Mouse (Mus musculus): ENCODE measurements at regions not wholly inside any gene's neighbourhood (a gene's known extent, or its start where the extent isn't known, plus 50 kb on each side); places are given as distances from the start of the nearest gene placed in this dataset.

DNA sequence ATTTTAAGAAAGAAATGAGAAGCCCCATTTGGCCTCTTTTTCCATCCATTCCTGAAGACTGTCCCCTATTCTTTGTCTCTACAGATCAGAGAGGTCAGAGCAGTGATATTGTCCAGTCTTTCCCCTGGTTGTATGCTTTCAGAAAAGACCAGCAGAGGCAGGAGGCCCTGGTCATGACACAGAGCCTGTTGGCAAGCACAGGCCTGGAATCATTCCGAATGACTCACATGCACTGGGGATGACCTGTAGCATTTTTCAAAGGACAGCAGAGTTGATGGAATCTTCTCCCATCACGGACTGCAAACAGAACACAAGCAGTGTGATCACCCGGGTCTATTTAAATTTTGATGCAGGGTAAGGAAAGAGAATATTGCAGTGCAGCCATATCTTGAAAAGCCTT lies 50.2 kb upstream of the Nxt1 start:
- DNase-seq (ENCODE audit: low read depth): no peak

DNA sequence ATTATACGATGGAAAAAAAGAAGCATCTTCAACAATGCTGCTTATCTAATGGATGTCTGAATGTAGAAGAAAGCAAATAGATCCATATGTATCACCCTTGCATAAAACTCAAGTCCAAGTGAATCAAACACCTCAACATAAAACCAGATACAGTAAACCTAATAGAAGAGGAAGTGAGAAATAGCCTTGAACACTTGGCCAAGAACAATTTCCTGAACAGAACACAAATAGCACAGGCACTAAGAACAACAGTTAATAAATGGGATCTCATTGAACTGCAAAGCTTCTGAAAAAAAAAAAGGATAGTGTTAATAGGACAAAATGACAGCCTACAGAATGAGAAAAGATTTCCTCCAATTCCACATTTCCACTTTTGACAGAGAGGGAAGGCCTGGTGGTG lies 60.5 kb upstream of the Nxt1 start:
- no peak for DNase-seq (ENCODE audit: low read depth)

DNA sequence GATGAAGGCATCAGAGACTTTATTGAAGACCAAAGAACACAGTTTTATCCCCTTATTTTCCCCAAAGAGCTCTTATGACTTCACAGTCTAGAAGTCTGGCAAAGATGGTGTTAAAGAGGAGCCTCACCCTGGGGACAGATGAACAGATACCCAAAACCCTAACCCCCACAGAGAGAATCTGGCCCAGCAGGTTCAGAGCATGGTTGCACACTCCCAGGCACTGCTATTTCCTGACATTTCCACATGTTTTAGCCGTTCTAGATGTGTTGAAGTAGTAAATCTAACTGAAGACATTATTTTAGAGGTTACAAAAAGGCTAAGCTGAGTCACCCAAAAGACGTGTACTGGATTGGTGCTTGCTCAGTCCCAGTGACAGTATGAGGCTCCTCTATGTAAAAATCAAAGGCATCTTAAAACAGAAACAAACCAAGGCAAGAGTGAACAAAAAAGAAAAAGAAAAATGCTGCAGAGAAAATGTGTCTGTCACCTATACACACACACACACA lies 66.9 kb upstream of the Nxt1 start:
- DNase-seq (ENCODE audit: low read depth): no peak

DNA sequence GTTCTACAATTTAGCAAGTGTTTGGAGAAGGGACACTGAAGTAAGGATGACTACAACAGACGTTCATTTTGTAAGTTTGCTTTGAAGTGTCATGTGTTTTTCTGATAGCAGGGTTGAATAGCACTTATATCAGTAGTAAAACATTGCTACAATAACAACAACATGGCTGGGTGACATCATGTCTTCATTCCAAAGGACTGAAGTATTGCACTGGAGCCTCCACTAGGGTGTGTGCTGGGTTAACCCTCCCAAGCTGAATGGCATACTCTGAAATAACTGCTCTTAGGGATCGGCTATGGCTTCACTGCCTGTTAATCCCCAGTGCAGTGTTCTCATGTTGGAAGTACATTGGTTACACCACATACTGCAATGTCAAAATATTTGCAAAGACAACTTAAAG lies 68.5 kb upstream of the Nxt1 start:
- no peak for DNase-seq (ENCODE audit: low read depth)

DNA sequence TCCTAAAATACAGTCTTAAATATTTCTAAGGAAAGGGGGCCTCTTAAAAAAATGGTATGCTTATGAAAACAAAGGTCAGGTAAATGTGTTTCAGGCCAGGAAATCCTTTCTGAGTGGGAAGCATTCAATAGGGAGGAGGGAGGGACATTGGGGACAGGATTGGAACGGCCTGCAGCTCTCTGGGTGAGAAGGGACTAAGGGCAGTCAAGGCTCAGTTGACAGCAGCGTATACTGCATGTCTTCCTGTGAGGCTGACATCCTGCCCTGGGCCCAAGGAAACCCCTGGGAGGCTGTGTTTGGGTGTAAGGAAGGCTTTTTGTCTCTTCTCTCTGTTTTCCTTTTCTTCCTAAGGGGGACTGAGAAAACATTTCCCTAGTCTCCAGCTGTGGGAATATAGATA lies 69.1 kb upstream of the Nxt1 start:
- no peak for DNase-seq (ENCODE audit: low read depth)

DNA sequence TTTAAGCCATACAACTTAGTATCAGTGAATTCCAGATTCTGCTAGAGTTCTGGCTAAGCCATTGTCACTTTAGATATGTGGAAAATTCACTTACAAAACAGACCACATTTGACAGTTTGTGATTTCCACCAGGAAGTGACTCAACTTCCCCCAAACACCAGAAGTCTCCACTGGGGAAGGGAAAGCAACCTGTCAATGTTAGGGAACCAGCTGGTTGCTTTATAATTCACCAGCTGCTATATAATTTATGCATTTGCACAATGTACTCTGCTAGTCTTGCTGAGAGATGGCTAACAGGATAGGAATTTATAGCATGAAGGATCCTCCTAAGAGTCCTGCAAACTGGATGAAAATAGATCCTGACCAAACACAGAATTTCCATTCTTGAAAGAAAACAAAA lies 72.9 kb upstream of the Nxt1 start:
- no peak for DNase-seq (ENCODE audit: low read depth)

DNA sequence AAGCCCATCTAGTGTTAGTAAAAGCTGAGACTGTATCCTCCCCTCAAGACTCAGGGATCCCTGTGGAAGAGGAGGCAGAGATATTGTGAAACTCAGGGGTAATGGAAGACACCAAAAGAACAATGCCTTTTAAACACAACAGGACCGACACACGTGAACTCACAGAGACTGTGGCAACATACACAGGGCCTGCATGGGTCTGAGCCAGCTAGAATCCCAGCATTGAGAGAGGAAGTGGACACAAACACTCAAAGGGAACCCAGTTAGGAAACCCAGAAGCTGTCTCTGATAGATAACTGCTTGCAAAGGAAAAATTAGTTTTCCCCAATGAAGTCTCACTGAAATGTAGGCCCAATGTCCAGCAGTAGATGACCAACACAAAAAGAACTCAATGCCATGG lies 75.4 kb upstream of the Nxt1 start:
- DNase-seq (ENCODE audit: low read depth): no peak

DNA sequence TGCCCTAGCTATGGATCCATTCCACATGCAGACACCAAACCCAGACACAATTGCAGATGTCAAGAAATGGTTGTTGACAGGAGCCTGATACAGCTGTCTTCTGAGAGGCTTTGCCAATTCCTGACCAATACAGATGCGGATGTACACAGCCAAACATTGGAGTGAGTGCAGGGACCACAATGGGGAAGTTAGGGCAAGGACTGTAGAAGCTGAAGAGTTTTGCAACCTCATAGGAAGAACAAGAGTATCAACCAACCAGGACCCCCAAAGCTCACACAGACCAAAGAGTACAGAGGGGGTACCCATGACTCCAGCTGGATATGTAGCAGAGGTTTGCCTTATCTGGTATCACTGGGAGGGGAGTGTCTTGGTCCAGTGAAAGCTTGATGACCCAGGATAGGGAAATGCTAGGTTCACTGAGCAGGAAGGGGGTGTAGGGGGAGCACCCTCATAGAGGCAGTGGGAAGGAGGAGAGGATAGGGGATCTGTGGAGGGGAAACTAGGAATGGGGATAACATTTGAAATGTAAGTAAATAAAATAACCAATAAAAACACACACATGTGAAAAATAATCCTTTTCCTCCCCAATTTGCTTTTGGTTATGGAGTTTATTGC lies 86.6 kb upstream of the Nxt1 start:
- DNase-seq (ENCODE audit: low read depth): no peak

DNA sequence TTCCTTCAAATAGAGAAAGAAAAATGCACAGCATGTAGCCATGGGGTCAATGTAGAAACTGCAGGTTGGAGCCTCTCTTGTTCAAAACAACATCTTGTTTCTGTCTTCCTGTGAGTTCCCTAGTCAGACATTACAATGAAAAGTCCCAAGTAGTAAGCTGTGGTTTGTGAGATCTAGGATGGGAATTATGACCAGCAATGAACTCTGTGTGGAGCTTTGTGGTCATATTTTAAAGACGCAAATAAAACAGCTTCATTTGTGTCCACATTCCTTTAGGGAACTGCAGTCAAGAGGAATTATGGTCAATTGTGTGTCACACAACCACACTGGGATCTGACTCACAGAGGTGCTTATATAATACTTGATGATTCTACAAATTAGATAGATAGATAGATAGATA lies 90.2 kb upstream of the Nxt1 start:
- DNase-seq (ENCODE audit: low read depth): no peak

DNA sequence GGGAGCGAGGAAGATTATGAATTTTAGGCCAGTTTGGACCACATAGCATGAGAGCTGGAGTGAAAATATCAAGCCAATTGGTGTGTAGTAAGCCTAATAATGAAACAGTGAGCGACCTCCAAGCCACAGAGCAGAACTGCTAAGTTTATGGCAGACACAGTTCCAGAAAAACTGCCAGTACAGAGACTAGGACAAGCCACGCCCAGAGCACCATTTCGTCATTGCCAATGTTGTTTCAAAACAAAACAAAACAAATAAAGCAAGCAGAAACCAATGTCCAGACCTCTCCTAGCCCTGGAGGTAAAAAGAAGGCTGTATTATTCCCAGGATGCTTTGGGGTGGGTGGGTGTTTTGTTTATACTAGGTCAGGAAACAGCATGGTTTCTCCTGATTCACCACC lies 90.7 kb upstream of the Nxt1 start:
- no peak for DNase-seq (ENCODE audit: low read depth)

DNA sequence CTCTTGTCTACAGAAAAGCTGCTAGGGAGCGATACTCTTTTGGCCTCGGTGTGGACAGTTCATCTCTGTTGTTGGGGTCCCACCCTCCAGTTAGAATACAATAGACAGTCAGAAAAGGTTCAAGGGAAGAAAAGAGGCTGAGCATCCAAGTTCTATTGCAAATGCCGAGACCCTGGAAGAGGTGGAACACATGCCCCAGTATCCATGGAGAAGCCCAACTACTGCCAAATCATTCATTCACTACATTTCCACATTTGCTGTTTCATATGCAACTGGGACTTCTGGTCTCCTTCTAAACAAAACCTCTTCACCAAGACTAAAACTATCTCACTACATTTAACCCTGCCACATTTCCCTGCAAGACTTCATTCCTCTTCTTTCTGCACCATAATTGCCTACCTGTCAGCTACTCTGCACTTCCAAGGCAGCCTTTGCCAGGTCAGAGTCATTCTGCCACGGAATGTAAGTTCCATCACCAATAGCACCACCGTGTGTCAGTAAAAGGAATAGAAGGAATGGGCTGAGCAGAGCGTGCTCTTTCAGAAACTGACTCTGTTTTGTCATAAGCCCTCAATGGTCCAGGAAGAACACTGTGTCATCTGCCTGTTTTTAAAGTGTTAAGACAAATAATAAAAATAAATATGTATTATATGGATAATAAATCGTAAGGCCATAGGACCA lies 92.0 kb upstream of the Nxt1 start:
- no peak for DNase-seq (ENCODE audit: low read depth)

DNA sequence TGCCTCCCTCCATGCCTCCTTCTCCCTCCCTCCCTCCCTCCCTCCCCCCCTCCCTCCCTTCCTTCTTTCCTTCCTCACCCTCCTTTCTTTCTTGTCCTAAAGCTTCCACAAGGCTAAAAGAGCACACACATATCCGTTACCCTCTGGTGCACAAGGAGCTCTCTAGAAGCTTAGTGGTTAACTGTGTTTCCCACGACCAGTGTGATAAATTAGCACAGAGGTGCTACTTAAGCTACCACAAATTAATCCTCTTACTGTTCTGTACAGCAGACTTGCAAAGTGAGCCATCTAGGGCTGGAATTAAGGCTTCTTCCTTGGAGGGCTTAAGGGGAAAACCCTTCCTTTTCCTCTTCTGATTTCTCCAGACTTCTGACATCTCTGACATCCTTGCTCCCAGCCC lies 92.8 kb upstream of the Nxt1 start:
- no peak for DNase-seq (ENCODE audit: low read depth)

DNA sequence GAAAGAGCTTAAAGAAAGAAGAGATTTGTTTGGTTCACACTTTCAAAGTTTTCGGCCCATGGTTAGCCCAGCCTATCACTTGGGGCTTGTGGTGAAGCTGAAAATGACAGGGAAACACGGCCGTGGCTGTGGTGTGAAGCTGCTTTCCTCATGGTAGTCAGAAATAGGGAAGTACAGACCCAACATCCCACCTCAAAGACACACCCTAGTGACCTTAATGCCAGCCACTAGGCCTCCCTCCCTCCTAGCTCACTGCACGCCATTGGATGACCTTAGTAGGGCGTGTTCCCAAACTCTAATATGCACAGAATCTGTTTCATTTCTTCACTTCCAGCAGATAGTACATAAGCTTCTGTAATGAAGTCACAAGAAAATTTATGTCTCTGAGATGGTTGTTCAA lies 93.4 kb upstream of the Nxt1 start:
- no peak for DNase-seq (ENCODE audit: low read depth)

DNA sequence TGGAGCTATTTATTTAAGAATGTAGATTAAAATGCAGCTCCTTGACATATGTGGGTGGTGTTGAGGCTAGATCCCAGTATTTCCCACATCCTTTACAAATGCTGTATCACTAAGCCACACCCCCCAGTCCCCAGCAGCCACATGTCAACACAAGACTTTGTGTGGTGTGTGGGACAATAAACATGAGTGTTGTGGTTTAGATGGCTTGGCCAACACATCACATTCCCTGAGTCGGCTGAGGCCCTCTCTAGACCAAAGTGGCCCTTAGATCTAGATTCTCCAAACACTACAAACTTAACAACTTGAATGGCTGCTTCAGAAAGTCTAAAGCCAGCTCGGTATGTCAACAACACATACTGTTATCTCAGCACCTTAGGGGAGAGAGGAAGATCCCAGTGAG lies 94.2 kb upstream of the Nxt1 start:
- DNase-seq (ENCODE audit: low read depth): no peak

DNA sequence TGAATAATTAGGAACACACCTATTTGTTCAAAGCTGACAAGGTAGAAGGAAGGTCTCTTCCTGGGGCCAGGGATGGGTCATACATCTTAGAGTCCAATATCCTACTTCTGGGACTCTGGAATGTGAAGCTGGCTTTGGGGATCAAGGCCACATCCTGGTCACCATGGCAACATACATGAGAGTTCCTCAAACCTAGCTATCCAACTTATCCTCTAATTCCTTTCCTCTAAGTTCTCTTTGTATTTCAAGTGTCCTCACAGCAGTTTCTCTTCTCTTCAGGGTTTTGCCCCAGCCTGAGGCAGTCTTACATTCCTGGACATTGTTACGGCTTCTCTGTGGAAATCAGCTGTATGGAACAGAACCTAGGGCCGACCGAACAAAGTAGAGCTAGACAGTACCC lies 97.0 kb upstream of the Nxt1 start:
- DNase-seq (ENCODE audit: low read depth): no peak

DNA sequence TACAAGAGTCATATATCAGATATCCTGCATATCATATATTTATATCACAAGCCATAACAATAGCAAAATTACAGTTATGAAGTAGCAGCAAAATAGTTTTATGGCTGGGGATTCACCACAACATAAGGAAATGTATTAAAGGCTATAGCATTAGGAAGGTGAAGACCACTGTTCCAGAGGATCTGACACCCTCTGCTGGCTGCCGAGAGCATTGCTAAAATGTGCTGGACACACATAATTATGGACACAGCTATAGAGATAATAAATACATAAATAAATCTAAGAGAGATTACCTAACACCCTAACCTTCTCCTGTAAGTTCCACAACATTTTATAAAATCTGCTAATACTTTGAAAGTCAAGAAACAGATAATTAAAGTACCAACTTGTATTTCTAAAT lies 100.2 kb upstream of the Nxt1 start:
- DNase-seq (ENCODE audit: low read depth): no peak

DNA sequence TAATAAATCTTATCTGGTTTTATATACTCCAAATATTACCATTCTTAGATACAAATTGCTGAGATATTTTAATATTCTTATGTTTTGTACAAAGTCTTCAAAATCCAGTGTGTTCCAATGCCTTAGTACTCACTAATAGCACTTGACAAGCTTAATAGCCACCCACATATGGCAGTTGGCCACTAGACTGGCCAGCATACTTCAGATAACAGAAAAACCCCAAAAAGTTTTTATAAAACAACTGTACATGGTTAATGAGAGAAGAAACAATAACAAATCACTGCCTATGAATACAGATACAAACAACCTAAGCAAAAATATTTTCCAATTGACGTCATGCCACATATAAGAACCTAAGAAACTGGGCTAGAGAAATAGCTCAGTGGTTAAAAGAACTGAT lies 100.8 kb upstream of the Nxt1 start:
- DNase-seq (ENCODE audit: low read depth): no peak

DNA sequence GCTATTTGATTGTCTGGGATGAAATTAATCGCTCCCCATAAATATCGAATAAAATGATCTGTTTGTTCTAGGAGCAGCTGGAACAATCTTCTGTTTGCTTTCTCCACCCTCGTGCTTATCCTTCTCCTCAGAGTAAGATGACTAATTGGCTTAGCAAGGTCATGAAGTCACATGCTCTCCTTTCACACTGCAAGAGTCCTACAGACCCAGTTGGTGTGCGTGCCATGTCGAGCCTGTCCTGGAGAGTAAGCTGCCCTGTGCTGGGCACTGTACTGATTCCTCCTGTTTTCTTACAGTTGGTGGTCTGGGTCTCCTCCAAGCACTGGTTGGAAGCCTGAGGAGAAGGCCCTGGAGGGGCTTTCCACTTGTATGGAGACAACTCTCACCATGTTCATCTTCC lies 101.4 kb upstream of the Nxt1 start:
- DNase-seq (ENCODE audit: low read depth): no peak

DNA sequence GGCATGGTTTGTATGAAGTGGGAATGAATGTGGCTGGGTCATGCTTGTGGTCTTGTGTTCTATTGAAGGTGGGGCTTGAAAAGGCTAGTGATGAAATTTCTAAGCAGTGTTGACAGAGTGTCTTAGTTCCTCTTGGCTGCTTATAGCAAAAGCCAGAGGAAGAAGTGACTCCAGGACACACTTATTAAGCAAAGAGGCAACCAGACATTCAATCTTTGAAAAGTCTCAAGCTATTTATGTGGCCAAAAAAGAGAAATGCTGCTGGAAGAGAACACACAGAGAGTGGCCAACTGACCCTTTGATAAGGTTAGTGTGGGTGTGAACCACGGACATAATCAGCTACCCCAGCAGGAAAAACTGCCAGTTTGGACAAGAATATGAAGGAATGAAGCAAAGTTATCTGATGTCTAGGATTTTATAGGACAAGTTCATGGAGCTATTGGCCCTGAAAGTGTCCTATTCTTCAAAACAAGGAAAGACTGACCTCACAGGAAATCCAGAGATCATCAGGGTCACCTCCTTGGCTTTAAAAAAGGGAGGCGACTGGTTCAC lies 104.4 kb upstream of the Nxt1 start:
- DNase-seq (ENCODE audit: low read depth): no peak

DNA sequence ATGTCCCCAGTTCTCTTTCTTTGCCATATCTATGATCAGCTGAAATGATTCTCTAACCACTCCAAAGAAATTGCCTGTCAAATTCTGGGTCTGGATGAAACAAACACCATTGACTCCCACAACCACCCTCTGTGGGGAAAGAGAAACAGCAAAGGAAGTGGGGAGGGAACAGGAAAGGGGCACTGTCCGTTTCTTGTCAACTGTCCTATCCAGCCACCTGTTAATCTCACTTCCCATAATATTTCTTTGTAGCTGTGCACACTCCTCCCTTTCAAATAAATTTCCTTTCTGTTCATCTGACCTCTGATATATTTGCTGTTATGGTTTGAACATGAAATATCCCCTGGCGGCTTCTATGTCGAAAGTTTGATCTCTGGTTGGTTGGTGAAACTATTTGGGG lies 109.0 kb upstream of the Nxt1 start:
- no peak for DNase-seq (ENCODE audit: low read depth)

DNA sequence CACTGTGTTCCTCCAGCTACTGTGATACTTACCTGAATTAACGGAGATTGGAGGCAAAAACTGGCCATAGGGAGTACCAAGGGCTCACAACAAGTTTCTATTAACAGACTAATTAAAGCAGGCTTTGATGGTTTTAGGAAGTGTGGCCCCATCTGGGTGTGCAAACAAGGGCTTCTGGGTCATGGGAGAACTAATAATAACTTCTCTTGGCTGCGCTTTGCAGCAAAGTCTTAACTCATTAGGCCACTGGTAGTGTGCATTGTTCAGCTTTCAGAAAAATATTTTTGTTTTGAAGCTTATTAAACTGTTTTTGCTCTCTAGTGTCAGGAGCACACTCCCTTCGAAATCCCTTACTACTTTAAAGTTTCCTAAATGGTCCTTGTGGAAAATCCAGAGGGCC lies 110.4 kb upstream of the Nxt1 start:
- no peak for DNase-seq (ENCODE audit: low read depth)

DNA sequence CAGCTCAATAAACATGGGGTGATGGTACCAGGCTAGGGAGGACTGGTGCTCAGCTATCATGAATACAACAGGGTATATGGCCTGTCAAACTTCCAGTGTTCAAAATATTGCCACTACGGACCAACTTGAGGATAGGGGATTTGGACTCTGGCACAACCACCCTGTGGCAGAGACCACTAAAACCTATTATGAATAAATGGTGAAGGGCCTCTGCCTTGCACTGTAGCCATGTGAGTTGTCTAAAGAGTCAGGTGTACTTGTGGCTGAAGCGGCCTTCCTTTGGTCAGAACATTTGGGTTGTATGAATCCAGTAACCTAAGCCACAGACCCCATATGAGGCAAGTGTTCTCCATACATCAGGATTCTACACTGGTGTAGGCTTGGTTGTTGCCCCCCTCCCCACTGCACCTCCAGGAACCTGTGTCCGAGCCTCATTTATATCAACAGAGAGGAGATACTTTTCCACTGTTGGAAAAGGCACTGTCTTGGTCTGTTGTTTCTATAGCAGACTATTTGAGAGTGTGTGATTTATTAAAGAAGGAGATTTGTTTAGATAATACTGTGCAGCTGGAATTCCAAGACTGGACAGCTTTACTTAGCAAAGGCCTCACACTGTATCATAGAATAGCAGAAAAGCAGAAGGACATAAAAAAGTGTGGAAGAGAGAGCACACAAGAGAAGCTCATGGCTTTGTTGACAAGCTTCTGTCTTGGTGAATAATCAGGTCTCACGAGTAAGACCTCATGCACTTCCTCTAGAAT lies 112.2 kb upstream of the Nxt1 start:
- DNase-seq (ENCODE audit: low read depth): no peak

DNA sequence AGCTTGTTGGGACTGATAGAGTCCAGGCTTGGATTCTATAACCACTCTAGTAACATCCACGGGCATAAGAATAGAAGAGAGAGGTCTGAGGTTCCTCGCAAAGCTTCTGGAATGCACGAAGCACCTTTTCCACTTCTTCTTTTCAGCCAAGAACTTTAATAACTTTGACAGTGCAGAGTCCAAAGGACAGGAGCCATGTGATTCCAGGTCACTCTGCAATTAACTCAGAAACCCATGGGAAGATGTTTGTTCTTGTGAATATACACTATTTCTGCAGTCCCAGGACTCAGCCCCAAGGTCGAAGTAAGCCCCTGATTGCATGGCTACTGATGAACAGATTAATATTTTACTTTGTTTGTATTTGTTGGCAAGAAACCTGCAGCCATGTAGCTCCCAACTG lies 113.0 kb upstream of the Nxt1 start:
- no peak for DNase-seq (ENCODE audit: low read depth)

Measured in naive thymus-derived CD4-positive, alpha-beta T cell, adult 2 months (primary cell).